Mouse (Mus musculus) gastrocnemius, postnatal 25 days (tissue): Measurements from ENCODE around the gene Srgap3. TPM values are rescaled to one million over a fixed set of nuclear protein-coding genes. Genes with fewer than 3 reads are reported as not detected.
"Not testable (repeated sequence)": the region's sequence is repeated elsewhere in the genome, so short reads cannot be mapped to it uniquely, and the experiment has no call there.

ENCODE experiments used
- DNase-seq: peaks from one replicate; pipeline ENCODE4 v3.0.0; 2022
- total RNA-seq, 2 experiments: library from RNA; stranded (reverse); gene quantifications; 1 replicate in 1 of 2; 2 replicates in 1 of 2; pipeline ENCODE4 v1.2.3; 2021

Srgap3 gene
- total RNA-seq, 2 experiments from 2014 or later: 1.8 to 2.1 TPM

GRCm38 (mm10) chr6:112741766-112742165 is 205.3 kb downstream of the Srgap3 start:
- DNase-seq: no peak

DNA sequence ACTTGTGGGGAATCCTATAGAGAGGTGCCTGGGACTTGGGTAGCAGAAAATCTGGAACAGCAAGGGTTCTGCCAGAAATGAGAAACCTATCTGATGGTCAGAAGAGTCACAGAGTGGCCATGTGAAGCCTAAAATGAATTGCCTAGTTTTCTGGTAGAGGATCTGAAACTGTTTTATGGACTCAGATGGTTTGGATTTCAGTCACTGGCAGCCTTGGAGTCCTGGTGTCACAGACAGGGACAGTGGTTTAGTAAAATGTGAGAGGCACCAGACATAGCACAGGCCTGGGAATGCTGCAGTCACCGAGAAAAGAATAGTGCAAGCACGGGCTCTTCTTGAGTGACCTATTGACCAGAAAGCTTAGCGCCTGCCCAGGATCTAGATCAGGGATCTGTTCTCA is 207.4 kb downstream of the Srgap3 start:
- no peak for DNase-seq

- peak; percentile 38 for DNase-seq
Observed at GRCm38 (mm10) chr6:112738924-112739323, 208.1 kb downstream of the Srgap3 start.

- DNase-seq: no peak
Observed at GRCm38 (mm10) chr6:112736471-112736870, 210.6 kb downstream of the Srgap3 start.

DNA sequence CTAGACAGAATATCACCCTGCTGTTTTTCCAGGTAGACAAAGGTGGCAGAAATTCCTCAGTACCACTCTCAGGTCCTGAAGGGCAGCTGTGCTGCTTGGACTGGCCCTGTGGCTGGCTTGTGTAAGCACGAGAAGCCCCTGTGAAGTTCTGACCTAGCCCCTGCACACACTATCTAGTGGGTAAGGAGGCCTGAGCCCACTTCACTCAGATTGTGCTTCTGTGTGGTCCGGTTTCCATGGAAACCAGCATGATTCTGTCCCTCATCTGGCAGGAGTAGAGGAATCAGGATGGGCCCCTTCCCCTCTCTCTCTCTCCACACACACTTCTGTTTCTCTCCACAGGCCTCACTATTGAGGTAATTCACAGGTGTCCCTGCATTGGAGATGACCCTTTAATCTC is 212.0 kb downstream of the Srgap3 start:
- no peak for DNase-seq

- no peak for DNase-seq
Observed at GRCm38 (mm10) chr6:112733942-112734341, 213.1 kb downstream of the Srgap3 start.

GRCm38 (mm10) chr6:112732434-112732833 is 214.6 kb downstream of the Srgap3 start:
- DNase-seq: no peak

- no peak for DNase-seq
Observed at GRCm38 (mm10) chr6:112731386-112731785, 215.7 kb downstream of the Srgap3 start.

DNA sequence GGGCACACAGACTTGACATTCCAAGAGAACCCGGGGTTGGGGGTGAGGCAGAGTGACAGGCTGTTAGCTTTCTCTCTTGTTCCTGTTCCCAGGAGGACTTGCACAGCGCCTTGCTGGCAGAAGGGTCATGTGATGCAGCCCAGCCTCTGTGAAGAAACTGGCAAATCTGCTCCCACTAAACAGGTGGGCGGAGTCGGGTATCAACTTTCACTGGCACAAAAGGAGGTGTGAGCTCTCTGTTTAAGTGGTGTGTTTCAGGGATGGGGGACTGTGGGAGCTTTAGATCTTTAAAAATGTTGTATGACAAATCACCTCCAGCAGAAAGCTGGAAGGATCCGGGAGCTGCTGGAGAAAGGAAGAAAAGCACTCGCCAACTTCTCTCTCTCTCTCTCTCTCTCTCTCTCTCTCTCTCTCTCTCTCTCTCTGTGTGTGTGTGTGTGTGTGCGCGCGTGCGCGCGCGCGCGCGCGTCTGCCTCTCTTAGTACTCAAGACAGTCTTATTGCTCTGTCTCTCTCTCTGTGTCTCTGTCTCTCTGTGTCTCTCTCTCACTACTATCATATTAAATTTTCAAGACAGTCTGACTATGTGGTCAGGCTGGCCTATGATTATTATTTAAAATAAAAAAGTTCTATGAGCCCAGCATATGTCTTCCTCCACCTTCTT is 218.2 kb downstream of the Srgap3 start:
- DNase-seq: peak; percentile 35

- DNase-seq: no peak
Observed at GRCm38 (mm10) chr6:112725468-112725867, 221.6 kb downstream of the Srgap3 start.

- DNase-seq: no peak
Observed at GRCm38 (mm10) chr6:112720409-112721080, 226.5 kb downstream of the Srgap3 start.

DNA sequence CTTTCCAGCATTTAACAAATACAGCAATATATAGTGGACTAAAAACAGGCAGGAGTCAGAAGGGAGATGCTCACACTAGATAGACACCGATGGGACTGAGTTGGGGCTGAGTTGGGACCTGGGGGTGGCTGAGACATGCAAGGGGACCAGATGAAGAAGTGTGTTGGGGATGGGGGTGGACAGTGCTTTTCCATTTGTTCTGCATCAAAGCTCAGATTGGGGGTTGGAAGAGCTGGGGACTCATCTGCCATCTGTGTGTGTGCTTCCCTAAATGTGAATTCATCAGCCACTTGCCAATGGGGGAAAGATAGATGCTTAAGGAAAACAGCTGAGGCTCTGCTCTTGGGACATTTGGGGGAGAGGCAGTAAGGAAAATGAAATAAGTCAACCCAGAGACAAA is 227.1 kb downstream of the Srgap3 start:
- DNase-seq: no peak

GRCm38 (mm10) chr6:112717168-112717567 is 229.9 kb downstream of the Srgap3 start:
- no peak for DNase-seq

DNA sequence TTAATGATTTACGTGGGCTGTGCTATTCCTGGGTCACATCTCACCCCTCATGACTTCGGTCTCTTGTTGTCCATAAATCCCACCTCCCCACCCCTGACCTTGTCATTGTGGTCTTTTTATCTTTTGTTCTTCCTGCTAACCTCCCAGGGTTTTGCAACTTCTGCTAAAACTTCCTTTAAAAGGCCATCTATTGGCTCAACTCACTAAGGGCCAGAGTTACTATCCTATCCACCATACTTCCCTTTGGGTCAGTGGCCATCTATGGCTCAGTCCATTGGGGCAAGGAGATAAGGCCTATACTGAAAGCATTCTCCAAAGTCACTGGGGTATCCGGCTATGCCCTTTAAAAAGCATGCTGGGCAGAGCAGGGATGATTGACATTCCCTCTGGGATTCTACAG is 233.1 kb downstream of the Srgap3 start:
- DNase-seq: no peak

GRCm38 (mm10) chr6:112702296-112702695 is 244.8 kb downstream of the Srgap3 start:
- not testable (repeated sequence) for DNase-seq

DNA sequence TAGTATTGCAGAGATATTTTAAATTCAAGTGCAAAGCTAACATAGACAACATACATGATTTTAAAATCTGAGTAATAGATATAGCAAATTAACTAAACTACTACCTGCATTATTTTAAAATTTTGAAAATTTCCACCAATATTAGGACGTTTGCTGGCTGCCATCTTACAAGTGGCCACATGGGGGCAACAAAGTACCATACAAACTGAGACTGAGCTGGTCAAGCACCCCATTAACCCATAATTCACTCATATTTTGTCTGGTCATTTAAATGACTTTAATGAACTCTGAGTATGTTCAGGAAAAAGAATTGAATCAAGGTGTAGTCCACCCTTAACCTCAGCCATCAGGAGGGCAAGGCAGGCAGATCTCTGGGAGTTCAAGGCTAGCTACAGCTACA is 246.7 kb downstream of the Srgap3 start:
- DNase-seq: no peak

DNA sequence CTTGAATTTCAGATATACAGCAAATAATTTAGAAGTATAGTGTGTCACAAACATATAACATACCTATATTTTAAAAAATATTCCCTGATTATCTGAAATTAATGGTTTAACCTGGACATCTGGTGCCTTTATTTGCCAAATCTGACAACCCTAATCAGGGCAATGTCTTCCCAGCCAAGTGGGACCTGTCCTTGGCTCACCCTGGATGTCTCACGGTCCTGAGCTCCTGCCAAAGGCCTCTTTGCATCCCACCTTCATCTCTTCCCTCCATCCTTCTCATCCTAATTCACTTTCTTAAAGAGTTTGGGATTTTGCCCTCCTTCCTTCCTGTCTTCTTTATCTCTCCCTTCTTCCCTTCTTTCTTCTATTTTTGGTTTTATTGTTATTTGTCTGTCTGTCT is 248.0 kb downstream of the Srgap3 start:
- no peak for DNase-seq

DNA sequence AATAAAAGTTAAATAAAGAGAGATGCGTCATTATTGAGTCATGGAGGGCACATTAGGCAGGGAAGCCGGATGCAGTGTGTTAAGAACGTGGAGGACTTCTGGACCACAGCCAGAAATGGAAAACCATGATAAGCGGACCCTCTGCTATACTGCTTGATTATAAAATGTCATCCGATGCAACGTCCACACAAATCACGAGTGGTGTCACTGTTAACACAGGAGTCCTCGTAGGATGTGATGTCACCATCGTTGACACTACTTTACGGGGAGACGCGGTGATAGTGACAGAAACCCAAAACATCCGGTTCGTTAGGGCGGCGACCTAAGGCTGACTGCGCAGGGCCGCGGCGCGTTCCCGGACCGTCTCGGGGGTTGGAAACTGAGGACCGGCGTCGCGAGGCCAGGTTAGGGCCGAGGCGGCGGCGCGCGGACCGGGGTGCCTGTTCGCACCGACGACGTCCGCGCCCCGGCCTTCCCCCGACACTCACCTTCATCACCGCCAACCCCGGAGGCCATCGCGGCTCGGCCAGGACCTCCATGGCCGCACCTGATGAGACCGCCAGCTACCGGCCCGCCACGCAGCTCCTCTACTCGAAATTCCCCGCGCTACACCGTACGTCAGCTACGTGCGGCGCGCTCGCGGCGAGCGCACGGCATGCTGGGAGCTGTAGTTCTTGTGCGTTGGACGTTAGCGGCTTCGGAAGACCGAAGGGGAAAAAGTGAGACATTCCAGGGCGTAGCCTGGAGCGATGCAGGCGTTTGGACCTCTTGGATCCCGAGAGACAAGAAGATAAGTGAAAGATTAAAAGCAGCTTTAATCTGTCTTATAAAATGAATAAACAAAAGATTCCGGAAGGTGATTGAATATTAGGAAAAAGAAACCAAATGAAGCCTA is 250.8 kb downstream of the Srgap3 start, which contains the start of gene Rad18:
Gene Rad18, minus strand, starts transcription at position 631 of the 895 bp plus-strand sequence.
- DNase-seq: peak; percentile 78

DNA sequence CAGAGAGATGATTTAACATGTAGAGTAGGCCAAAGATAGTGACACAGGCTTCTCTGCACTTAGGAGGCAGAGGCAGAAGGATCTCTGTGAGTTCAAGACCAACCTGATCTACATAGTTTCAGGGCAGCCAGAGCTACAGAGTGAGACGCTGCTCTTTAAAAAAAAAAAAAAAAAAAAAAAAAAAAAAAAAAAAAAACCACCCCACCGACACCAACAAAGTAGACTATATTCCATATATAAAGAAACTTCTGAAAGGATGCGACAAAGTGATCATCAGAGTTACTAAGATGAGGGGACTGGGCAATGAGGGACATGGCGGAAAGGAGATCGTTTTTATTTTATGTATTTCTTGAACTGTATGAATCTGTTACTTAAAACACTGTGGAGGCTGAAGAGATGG is 252.6 kb downstream of the Srgap3 start:
- no peak for DNase-seq

DNA sequence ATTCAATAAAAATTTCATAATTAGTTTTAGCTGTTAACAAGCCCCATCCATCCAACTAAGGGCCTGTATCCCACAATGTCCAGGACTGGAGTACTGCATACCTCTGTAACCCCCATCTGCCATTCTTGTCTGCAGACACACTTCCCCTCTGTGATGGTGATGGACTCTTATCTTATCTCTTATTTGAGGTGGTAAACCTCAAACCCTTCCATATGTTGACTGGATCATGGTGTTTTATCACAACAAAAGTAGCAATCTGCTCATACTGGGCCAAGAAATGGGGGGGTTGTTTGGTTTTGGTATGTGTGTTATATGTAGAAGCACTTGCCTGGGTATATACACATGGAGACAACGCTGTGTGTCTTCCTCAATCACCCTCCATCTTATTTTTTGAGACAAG is 255.5 kb downstream of the Srgap3 start:
- no peak for DNase-seq

GRCm38 (mm10) chr6:112688033-112688432 is 259.0 kb downstream of the Srgap3 start:
- DNase-seq: no peak

DNA sequence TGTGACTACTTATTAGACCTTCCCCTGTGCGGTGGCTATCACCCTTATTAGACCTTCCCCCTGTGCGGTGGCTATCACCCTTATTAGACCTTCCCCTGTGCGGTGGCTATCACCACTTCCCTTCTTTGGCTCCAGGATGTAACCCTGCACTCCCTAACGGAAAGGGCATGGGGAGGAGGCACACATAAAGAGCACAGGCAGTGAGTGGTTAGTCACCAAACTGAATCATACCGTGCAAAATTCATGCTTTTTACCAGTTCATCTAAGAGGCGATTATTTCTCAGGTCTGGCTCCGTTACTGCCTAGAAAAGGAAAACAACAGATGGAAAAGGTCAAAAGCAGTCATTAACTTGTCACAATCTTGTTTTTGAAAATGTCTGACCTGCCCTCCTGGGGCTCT is 260.6 kb downstream of the Srgap3 start:
- DNase-seq: no peak

- no peak for DNase-seq
Observed at GRCm38 (mm10) chr6:112684065-112684464, 263.0 kb downstream of the Srgap3 start.
